In the genomic region with DNA sequence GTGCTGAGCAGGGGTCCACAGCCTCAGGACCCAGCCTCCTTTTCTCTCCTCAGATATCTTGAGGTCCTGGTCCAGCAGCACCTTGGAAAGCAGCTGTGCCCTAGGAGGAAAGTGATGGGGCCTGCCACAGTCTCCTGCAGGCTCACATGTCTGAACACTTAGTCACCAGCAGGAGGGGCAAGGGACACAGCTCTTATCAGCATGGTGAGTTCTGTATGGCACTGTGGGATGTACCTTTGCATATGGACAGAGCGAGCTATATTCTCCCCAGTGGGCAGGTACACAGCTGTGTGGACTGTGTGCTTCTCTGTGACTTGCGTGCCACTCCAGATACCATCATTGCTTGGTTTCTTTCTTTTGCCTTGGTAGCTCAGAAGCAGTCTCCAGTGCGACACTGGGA, we compare ENCODE assay signal across 11 mouse cellular contexts. TPM values are rescaled to one million over a fixed set of nuclear protein-coding genes. Genes with fewer than 3 reads are reported as not detected.
A peak's percentile ranks its signal among the peaks of the same experiment; 100 is the strongest.
DNase-seq lines count a peak whose midpoint lies in the region; ATAC-seq and TF ChIP-seq lines count a peak whose summit lies in the region.
"Had no signal": no experiment of that assay in that cellular context is flagged by ENCODE, and none has a peak within 500 bp of the region (broad histone marks: within the 10 kb centered on the region; RNA-seq: fewer than 3 reads in every experiment).

No protein-coding gene starts in this region.

- TF ChIP-seq CTCF in forebrain, postnatal 0 days (IDR thresholded peaks at IDR 0.05; ENCODE audit: low read depth), result peak; percentile 69
- TF ChIP-seq CTCF in lung, postnatal 0 days (IDR thresholded peaks at IDR 0.05), result peak; percentile 71
- peak; percentile 50 for TF ChIP-seq CTCF in cortical plate, adult 2 months (IDR thresholded peaks at IDR 0.05; ENCODE audit: extremely low read depth, insufficient read depth, low read length)

- no peak for TF ChIP-seq EP300 in lung, postnatal 0 days (IDR thresholded peaks at IDR 0.05)

- no peak overlapping the region for H3K4me2 ChIP-seq in forebrain, postnatal 0 days (ENCODE audit: low read depth)
- H3K4me2 ChIP-seq in forebrain, embryonic 14.5 days (ENCODE audit: low read length), result no peak overlapping the region
- no peak overlapping the region for H3K4me2 ChIP-seq in lung, postnatal 0 days (replicated peaks; ENCODE audit: low read depth, low read length)
- H3K4me2 ChIP-seq: embryonic facial prominence, embryonic 12.5 days had no signal

- TF ChIP-seq POLR2A in cortical plate, adult 2 months (IDR thresholded peaks at IDR 0.05; ENCODE audit: extremely low read depth, insufficient read depth, low read length), result no peak

- no peak overlapping the region for H3K27ac ChIP-seq in forebrain, postnatal 0 days (ENCODE audit: low read depth, low read length)
- no peak overlapping the region for H3K27ac ChIP-seq in forebrain, embryonic 14.5 days (ENCODE audit: low read depth, low read length)
- H3K27ac ChIP-seq in lung, postnatal 0 days (ENCODE audit: low read length), result no peak overlapping the region
- no peak overlapping the region for H3K27ac ChIP-seq in cortical plate, adult 2 months (ENCODE audit: insufficient read depth, low read length)
- H3K27ac ChIP-seq: embryonic facial prominence, embryonic 12.5 days had no signal

- H3K36me3 ChIP-seq in forebrain, postnatal 0 days (ENCODE audit: insufficient read depth), result no peaks in the 10 kb centered on the region
- H3K36me3 ChIP-seq in forebrain, embryonic 14.5 days (ENCODE audit: control insufficient read depth, insufficient read depth, low read length), result no peaks in the 10 kb centered on the region
- H3K36me3 ChIP-seq in lung, postnatal 0 days (ENCODE audit: insufficient read depth, low read length), result no peaks in the 10 kb centered on the region
- H3K36me3 ChIP-seq: embryonic facial prominence, embryonic 12.5 days; G1E had no signal

- no peak overlapping the region for H3K9ac ChIP-seq in forebrain, postnatal 0 days
- H3K9ac ChIP-seq in forebrain, embryonic 14.5 days (ENCODE audit: low read length), result no peak overlapping the region
- H3K9ac ChIP-seq in lung, postnatal 0 days (replicated peaks; ENCODE audit: low read depth), result no peak overlapping the region
- H3K9ac ChIP-seq: embryonic facial prominence, embryonic 12.5 days had no signal

- no peaks in the 10 kb centered on the region for H3K9me3 ChIP-seq in forebrain, postnatal 0 days (ENCODE audit: low read length)
- H3K9me3 ChIP-seq in forebrain, embryonic 14.5 days (replicated peaks; ENCODE audit: control insufficient read depth, low read length), result no peaks in the 10 kb centered on the region
- no peaks in the 10 kb centered on the region for H3K9me3 ChIP-seq in lung, postnatal 0 days (ENCODE audit: low read length)
- H3K9me3 ChIP-seq: embryonic facial prominence, embryonic 12.5 days; G1E had no signal

- DNase-seq in forebrain, postnatal 0 days, result no peak
- no peak for DNase-seq in forebrain, embryonic 14.5 days (ENCODE audit: low spot score)
- DNase-seq in lung, postnatal 0 days (ENCODE audit: low spot score), result peak; percentile 44
- no peak for DNase-seq in lung, postnatal 36 days
- DNase-seq in naive thymus-derived CD4-positive, alpha-beta T cell, adult 2 months (ENCODE audit: low read depth), result peak; percentile 36
- DNase-seq in left cerebral cortex, adult 9 months (ENCODE audit: low spot score in 2 of 2), result no peak
- no peak for DNase-seq in T-cell, adult 2 months (ENCODE audit: low spot score)

- no peak overlapping the region for H3K4me3 ChIP-seq in forebrain, postnatal 0 days (ENCODE audit: low read depth, low read length)
- no peak overlapping the region for H3K4me3 ChIP-seq in forebrain, embryonic 14.5 days (ENCODE audit: low read depth, low read length)
- H3K4me3 ChIP-seq in lung, postnatal 0 days (ENCODE audit: low read depth, low read length), result no peak overlapping the region
- no peak overlapping the region for H3K4me3 ChIP-seq in cortical plate, adult 2 months (ENCODE audit: insufficient read depth, low read length)
- H3K4me3 ChIP-seq: embryonic facial prominence, embryonic 12.5 days; megakaryocyte, embryonic 14.5 days had no signal

- peak; percentile 50; the same call in 1 of the 2 replicates for ATAC-seq in forebrain, postnatal 0 days
- ATAC-seq in forebrain, embryonic 14.5 days, result no peak
- peak; percentile 44 for ATAC-seq in lung, postnatal 0 days

- H3K27me3 ChIP-seq in forebrain, postnatal 0 days (ENCODE audit: insufficient read depth, low read length), result no peaks in the 10 kb centered on the region
- H3K27me3 ChIP-seq in forebrain, embryonic 14.5 days (replicated peaks; ENCODE audit: control insufficient read depth, insufficient read depth, low read length), result no peaks in the 10 kb centered on the region
- no peaks in the 10 kb centered on the region for H3K27me3 ChIP-seq in lung, postnatal 0 days (replicated peaks; ENCODE audit: insufficient read depth, low read length)
- H3K27me3 ChIP-seq: embryonic facial prominence, embryonic 12.5 days had no signal

- WGBS in forebrain, postnatal 0 days, result 83% methylated on average over 3 of the region's 3 CpGs
- 83% methylated on average over 3 of the region's 3 CpGs for WGBS in forebrain, embryonic 14.5 days
- 84% methylated on average over 3 of the region's 3 CpGs for WGBS in lung, postnatal 0 days

- no peaks in the 10 kb centered on the region for H3K4me1 ChIP-seq in forebrain, postnatal 0 days (ENCODE audit: insufficient read depth)
- H3K4me1 ChIP-seq in forebrain, embryonic 14.5 days (ENCODE audit: control insufficient read depth, insufficient read depth, low read length), result no peaks in the 10 kb centered on the region
- H3K4me1 ChIP-seq in lung, postnatal 0 days (ENCODE audit: insufficient read depth, low read depth, low read length), result no peaks in the 10 kb centered on the region
- no peaks in the 10 kb centered on the region for H3K4me1 ChIP-seq in cortical plate, adult 2 months (ENCODE audit: control insufficient read depth, insufficient read depth, low read length)
- H3K4me1 ChIP-seq: embryonic facial prominence, embryonic 12.5 days had no signal

RNA-seq across cellular contexts. Expression of a gene that starts 55.5 kb away (rescaled TPM):
- 0.69 and 0.76 TPM in 2 replicates for total RNA-seq in forebrain, postnatal 0 days (2014; rRNA removed)
- 0.30 and 0.35 TPM in 2 replicates for polyA plus RNA-seq in forebrain, postnatal 0 days (2015; fragmentation: Nextera tagmentation; extraction: Ambion mirVana)
- 0.78 and 0.88 TPM in 2 replicates for polyA plus RNA-seq in forebrain, embryonic 14.5 days (2014; fragmentation: Nextera tagmentation; extraction: Ambion mirVana)
- 0.44 and 0.51 TPM in 2 replicates for polyA plus RNA-seq in lung, postnatal 0 days (2015; fragmentation: Nextera tagmentation; extraction: Ambion mirVana)
- 0.25 and 0.29 TPM in 2 replicates for polyA plus RNA-seq in cortical plate, adult 2 months (2012; rRNA removed)

Comparison
In these comparisons a context has a peak if more than half of its experiments do, and no peak if none do; other contexts are left out.
1. DNase-seq: peak in lung, postnatal 0 days (single experiment) and naive thymus-derived CD4-positive, alpha-beta T cell, adult 2 months (single experiment); none in forebrain, postnatal 0 days (single experiment), forebrain, embryonic 14.5 days (single experiment), lung, postnatal 36 days (single experiment), left cerebral cortex, adult 9 months (0 of 2) and T-cell, adult 2 months (single experiment).
2. Peak in every context shown above with its lines, with median percentiles within 50 percentile points of each other: CTCF ChIP-seq.